Mouse (Mus musculus) testis, adult 2 months (tissue): ENCODE measurements around the gene Nos1ap.

ENCODE experiments used
- CTCF ChIP-seq: fragments of 200-500 bp; IDR thresholded peaks from 2 replicates; pipeline ENCODE4 v1.5.1; 2012; ENCODE audit warnings: low read depth, mild to moderate bottlenecking, inconsistent platforms, low read length, moderate library complexity; ENCODE audit not compliant: control insufficient read depth, insufficient read depth, insufficient replicate concordance
- POLR2A ChIP-seq: fragments of 200-500 bp; IDR thresholded peaks from 2 replicates; pipeline ENCODE4 v1.6.1; 2012; ENCODE audit warnings: low read depth, mild to moderate bottlenecking, inconsistent platforms, low read length, moderate library complexity; ENCODE audit not compliant: control insufficient read depth

- TF ChIP-seq POLR2A (no peak), CTCF (no peak)
These were observed 870 bp upstream of the Nos1ap start for GRCm38 (mm10) chr1:170590531-170590930.
